Mouse (Mus musculus) MEL (cell line): ENCODE measurements around the gene Xpo4. TPM values are rescaled to one million over a fixed set of nuclear protein-coding genes. Genes with fewer than 3 reads are reported as not detected.

Experiments used
- DNase-seq: peaks from one replicate; pipeline ENCODE4 v3.0.0; 2011; ENCODE audit warnings: low read depth, low spot score
- H3K27ac ChIP-seq: 2 replicates; pipeline ENCODE4 v1.5.1; 2012; ENCODE audit warnings: low read depth, mild to moderate bottlenecking, control low read depth, low read length, moderate library complexity; ENCODE audit not compliant: control insufficient read depth
- H3K27me3 ChIP-seq, 2 experiments: fragments of 150-350 bp in 1 of 2; sonication (generic) in 1 of 2; 2 replicates each; pipeline ENCODE4 v1.6.1; 2012; ENCODE audit warnings: low read length in 2 of 2, mild to moderate bottlenecking in 2 of 2, improper control_type of control experiment in 1 of 2, moderate library complexity in 1 of 2; ENCODE audit not compliant: insufficient read depth in 2 of 2, control insufficient read depth in 1 of 2
- H3K36me3 ChIP-seq, 2 experiments: 2 replicates each; pipeline ENCODE4 v1.6.1; 2012 to 2014; ENCODE audit warnings: low read length in 2 of 2, improper control_type of control experiment in 1 of 2, inconsistent platforms in 1 of 2, mild to moderate bottlenecking in 1 of 2; ENCODE audit not compliant: insufficient read depth in 2 of 2, control insufficient read depth in 1 of 2
- H3K4me1 ChIP-seq, 2 experiments: fragments of 150-350 bp in 1 of 2; sonication (generic) in 1 of 2; 2 replicates each; pipeline ENCODE4 v1.6.1; 2012; ENCODE audit warnings: low read length in 2 of 2, improper control_type of control experiment in 1 of 2, mild to moderate bottlenecking in 1 of 2; ENCODE audit not compliant: insufficient read depth in 2 of 2, control insufficient read depth in 1 of 2
- H3K4me3 ChIP-seq, 2 experiments: fragments of 150-350 bp in 1 of 2; sonication (generic) in 1 of 2; 2 replicates each; pipeline ENCODE4 v1.5.1; 2012; ENCODE audit warnings: low read depth in 2 of 2, low read length in 2 of 2, mild to moderate bottlenecking in 2 of 2, moderate library complexity in 2 of 2, control low read depth in 1 of 2, improper control_type of control experiment in 1 of 2; ENCODE audit not compliant: control insufficient read depth in 1 of 2, insufficient read depth in 1 of 2
- H3K79me2 ChIP-seq: 2 replicates; pipeline ENCODE4 v1.6.1; 2012; ENCODE audit warnings: mild to moderate bottlenecking, low read length, moderate library complexity; ENCODE audit not compliant: control insufficient read depth, poor library complexity, insufficient read depth
- H3K9ac ChIP-seq: 2 replicates; pipeline ENCODE4 v1.6.1; 2012; ENCODE audit warnings: low read depth, mild to moderate bottlenecking, control low read depth, low read length, moderate library complexity; ENCODE audit not compliant: control insufficient read depth, poor library complexity, severe bottlenecking
- H3K9me3 ChIP-seq: fragments of 150-350 bp; sonication (generic); replicated peaks from 2 replicates; pipeline ENCODE4 v1.6.1; 2012; ENCODE audit warnings: mild to moderate bottlenecking, low read length, improper control_type of control experiment, moderate library complexity; ENCODE audit not compliant: insufficient read depth
- CHD1 ChIP-seq: IDR thresholded peaks from 2 replicates; pipeline ENCODE4 v1.6.1; 2012; ENCODE audit warnings: low read depth, mild to moderate bottlenecking, inconsistent platforms, low read length, improper control_type of control experiment
- E2F4 ChIP-seq: IDR thresholded peaks from 2 replicates; pipeline ENCODE4 v1.6.1; 2011; ENCODE audit warnings: low read depth, low read length, improper control_type of control experiment, borderline replicate concordance
- ELF1 ChIP-seq: IDR thresholded peaks from 2 replicates; pipeline ENCODE4 v1.6.1; 2014; ENCODE audit warnings: low read depth, mild to moderate bottlenecking, inconsistent platforms, low read length, improper control_type of control experiment, moderate library complexity
- ETS1 ChIP-seq: IDR thresholded peaks from 2 replicates; pipeline ENCODE4 v1.6.1; 2012; ENCODE audit warnings: low read depth, mild to moderate bottlenecking, inconsistent platforms, low read length, improper control_type of control experiment, moderate library complexity
- HCFC1 ChIP-seq: IDR thresholded peaks from 2 replicates; pipeline ENCODE4 v1.6.1; 2012; ENCODE audit warnings: low read depth, mild to moderate bottlenecking, inconsistent platforms, low read length, improper control_type of control experiment, moderate library complexity
- JUND ChIP-seq: IDR thresholded peaks from 2 replicates; pipeline ENCODE4 v1.6.1; 2011; ENCODE audit warnings: low read depth, mild to moderate bottlenecking, improper control_type of control experiment, low read length
- KAT2A ChIP-seq: conservative IDR thresholded peaks from 2 replicates; pipeline ENCODE4 v1.6.1; 2012; ENCODE audit warnings: low read depth, low read length, improper control_type of control experiment, inconsistent platforms
- MAFK ChIP-seq: IDR thresholded peaks from 2 replicates; pipeline ENCODE4 v1.6.1; 2011; ENCODE audit warnings: low read depth, mild to moderate bottlenecking, low read length, improper control_type of control experiment, borderline replicate concordance
- MAX ChIP-seq: IDR thresholded peaks from 2 replicates; pipeline ENCODE4 v1.6.1; 2011; ENCODE audit warnings: low read length, improper control_type of control experiment
- MEF2A ChIP-seq: IDR thresholded peaks from 2 replicates; pipeline ENCODE4 v1.6.1; 2014; ENCODE audit warnings: low read depth, mild to moderate bottlenecking, inconsistent platforms, low read length, improper control_type of control experiment; ENCODE audit not compliant: poor library complexity, insufficient replicate concordance, severe bottlenecking; ENCODE audit errors: extremely low read depth
- MYB ChIP-seq: IDR thresholded peaks from 2 replicates; pipeline ENCODE4 v1.6.1; 2011; ENCODE audit warnings: mild to moderate bottlenecking, low read depth, low read length, improper control_type of control experiment
- MYC ChIP-seq: IDR thresholded peaks from 2 replicates; pipeline ENCODE4 v1.6.1; 2011; ENCODE audit warnings: low read depth, mild to moderate bottlenecking, low read length, improper control_type of control experiment, moderate library complexity
- NELFE ChIP-seq: IDR thresholded peaks from 2 replicates; pipeline ENCODE4 v1.6.1; 2011; ENCODE audit warnings: low read depth, low read length, improper control_type of control experiment
- RCOR1 ChIP-seq: IDR thresholded peaks from 2 replicates; pipeline ENCODE4 v1.6.1; 2012; ENCODE audit warnings: low read depth, mild to moderate bottlenecking, inconsistent platforms, low read length, improper control_type of control experiment
- SIN3A ChIP-seq: IDR thresholded peaks from 2 replicates; pipeline ENCODE4 v1.6.1; 2012; ENCODE audit warnings: low read length, improper control_type of control experiment, inconsistent platforms
- TBP ChIP-seq: IDR thresholded peaks from 2 replicates; pipeline ENCODE4 v1.8.0; 2011; ENCODE audit warnings: low read depth, low read length, improper control_type of control experiment
- USF2 ChIP-seq, 2 experiments: IDR thresholded peaks; 2 replicates each; pipeline ENCODE4 v1.6.1; 2011 to 2012; ENCODE audit warnings: improper control_type of control experiment in 2 of 2, low read length in 2 of 2, borderline replicate concordance in 1 of 2, inconsistent platforms in 1 of 2, low read depth in 1 of 2, mild to moderate bottlenecking in 1 of 2; ENCODE audit not compliant: insufficient read depth in 1 of 2
- polyA plus RNA-seq, 2 experiments: library from polyadenylated mRNA; stranded (reverse) in 1 of 2; unstranded in 1 of 2; fragments of >175 nt in 1 of 2; fragments of >200 nt in 1 of 2; gene quantifications; 2 replicates each; pipeline versions ENCODE4 v1.2.1 to v1.2.4; 2012; ENCODE audit warnings: low replicate concordance in 2 of 2, low read depth in 1 of 2; ENCODE audit not compliant: insufficient read length in 2 of 2, insufficient read depth in 1 of 2, missing spikeins in 1 of 2
- total RNA-seq: library from RNA; depleted of rRNA; stranded (reverse); fragments of 300-350 nt; gene quantifications from 2 replicates; pipeline ENCODE4 v1.2.3, GENCODE M21; 2012

The Xpo4 gene
- total and polyA plus RNA-seq, 3 experiments: 32.3 to 46.5 TPM; not detected in 1

- Histone ChIP-seq H3K27me3 (no peaks in the 10 kb centered on the region), H3K79me2 (no peaks in the 10 kb centered on the region), H3K36me3 (no peaks in the 10 kb centered on the region), H3K27ac (no peak overlapping the region), H3K9me3 (no peaks in the 10 kb centered on the region), H3K4me3 (no peak overlapping the region), H3K9ac (no peak overlapping the region), H3K4me1 (no peaks in the 10 kb centered on the region)
- no peak for DNase-seq
- TF ChIP-seq CHD1: no peak
- no peak for TF ChIP-seq MAFK
Observed at GRCm38 (mm10) chr14:57705075-57705474, 39.8 kb upstream of the Xpo4 start.

- TF ChIP-seq RCOR1 (no peak), USF2 (IDR thresholded peaks at IDR 0.05; ENCODE audit: borderline replicate concordance in 1 of 2, insufficient read depth in 1 of 2, low read depth in 1 of 2, low read length in 2 of 2) (no peak), MAFK (no peak), KAT2A (no peak), MYC (no peak), ELF1 (no peak), JUND (no peak), TBP (no peak), E2F4 (no peak), NELFE (no peak), ETS1 (no peak), MEF2A (no peak), CHD1 (no peak), HCFC1 (no peak), MAX (no peak), SIN3A (no peak), MYB (no peak)
- Histone ChIP-seq H3K4me3 (no peak overlapping the region), H3K27ac (no peak overlapping the region), H3K4me1 (no peaks in the 10 kb centered on the region), H3K9ac (no peak overlapping the region), H3K79me2 (no peaks in the 10 kb centered on the region), H3K27me3 (no peaks in the 10 kb centered on the region), H3K9me3 (no peaks in the 10 kb centered on the region), H3K36me3 (no peaks in the 10 kb centered on the region)
- DNase-seq: no peak
Observed at GRCm38 (mm10) chr14:57701915-57702477, 36.8 kb upstream of the Xpo4 start.
